Mouse (Mus musculus) fibroblast of lung, adult 2 months (primary cell): ENCODE measurements around the gene Timm8b.
"Not testable (repeated sequence)": the region's sequence is repeated elsewhere in the genome, so short reads cannot be mapped to it uniquely, and the experiment has no call there.

Experiments used
- DNase-seq: peaks from one replicate; pipeline ENCODE4 v3.0.0-alpha.2; 2011; ENCODE audit warnings: low read depth

Timm8b gene

GRCm38 (mm10) chr9:50602055-50602845 lies 1.5 kb upstream of the Timm8b start:
- DNase-seq, result no peak

- DNase-seq, result no peak
Measured at GRCm38 (mm10) chr9:50603998-50604324, 251 bp downstream of the Timm8b start.

DNA sequence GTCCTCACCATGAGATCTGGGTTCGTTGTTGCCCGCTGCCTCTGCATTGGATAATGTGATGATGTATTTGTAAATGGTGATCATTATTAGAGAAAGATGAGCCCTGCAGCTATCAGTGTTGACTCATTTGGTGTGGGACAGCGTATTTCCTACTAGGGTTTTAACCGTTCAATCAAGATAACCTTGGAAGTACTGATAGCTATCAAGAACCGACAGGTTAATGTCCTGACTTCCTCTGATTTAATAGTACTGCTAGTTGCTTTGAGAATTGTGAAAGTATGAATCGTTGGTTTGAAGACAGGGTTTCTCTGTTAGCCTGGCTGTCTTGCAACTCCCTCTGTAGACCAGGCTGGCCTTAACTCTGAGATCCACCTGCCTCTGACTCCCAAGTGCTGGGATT lies 628 bp downstream of the Timm8b start:
- no peak for DNase-seq

- no peak for DNase-seq
Measured at GRCm38 (mm10) chr9:50612115-50612514, 8.4 kb downstream of the Timm8b start.

GRCm38 (mm10) chr9:50616161-50616560 lies 12.5 kb downstream of the Timm8b start:
- DNase-seq, result no peak

DNA sequence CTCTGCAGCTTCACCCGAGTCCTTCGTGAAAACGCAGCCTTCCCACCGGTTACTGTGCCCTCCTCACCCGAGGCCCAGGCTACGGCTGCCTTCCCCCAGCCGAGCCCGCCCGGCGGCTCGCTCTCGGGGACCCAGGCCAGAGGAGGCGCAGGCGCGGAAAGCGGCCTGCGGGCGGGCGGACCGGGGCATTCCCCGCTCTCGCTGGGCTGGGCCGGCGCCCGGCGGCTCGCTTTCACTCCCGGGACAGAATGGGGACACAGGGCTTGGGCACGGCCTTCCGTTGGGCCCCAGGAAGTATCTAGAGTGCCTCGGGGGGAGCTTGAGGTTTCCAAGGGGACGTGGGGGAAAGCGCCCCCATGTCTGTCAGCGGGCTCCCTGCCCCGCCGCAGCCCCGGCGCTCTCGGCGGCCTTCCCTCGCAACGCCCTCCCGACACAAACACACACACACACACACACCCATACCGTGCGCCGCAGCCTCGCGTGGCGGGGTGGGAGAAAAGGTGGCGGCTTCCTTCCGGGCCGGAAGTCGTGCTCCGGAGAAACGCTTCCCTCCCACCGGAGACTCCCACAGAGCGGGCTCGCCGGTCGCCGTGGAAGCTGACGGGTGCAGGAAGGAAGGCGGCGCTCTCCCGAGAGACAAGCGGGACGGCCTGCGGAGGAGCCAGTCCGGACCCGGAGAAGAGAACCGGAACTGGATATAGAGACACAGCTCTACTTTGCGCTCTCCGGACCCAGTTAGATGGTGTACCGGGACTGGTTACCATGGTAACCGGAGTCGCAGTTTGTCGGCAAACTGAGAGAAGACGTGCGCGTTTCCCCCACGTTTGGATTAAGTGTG lies 13.3 kb downstream of the Timm8b start, which contains the start of the genes Pih1d2 and Nkapd1:
Gene Pih1d2, plus strand, starts transcription at position 556 of the 838 bp plus-strand sequence.
Gene Nkapd1, minus strand, starts transcription at position 699 of the 838 bp plus-strand sequence.
- peak; percentile 93 for DNase-seq

GRCm38 (mm10) chr9:50617794-50618330 lies 14.2 kb downstream of the Timm8b start:
- no peak for DNase-seq

DNA sequence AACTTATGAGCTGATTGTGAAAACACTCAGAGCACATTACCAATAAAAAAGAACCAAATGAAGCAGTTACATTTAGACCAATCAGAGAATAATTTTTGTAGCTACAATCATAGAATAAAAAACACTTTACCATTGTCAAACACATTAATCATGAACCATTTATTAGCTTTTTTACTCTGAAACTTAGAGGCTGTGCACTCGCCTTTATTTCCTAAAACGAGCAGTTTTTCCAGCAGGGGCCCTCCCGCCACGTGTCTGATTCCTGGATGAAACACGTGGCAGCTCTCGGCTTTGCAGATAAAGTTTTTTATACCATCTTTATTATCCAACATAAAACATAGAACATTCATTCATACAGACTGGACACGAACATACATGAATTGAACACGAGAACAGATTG lies 27.2 kb downstream of the Timm8b start:
- DNase-seq, result not testable (repeated sequence)

DNA sequence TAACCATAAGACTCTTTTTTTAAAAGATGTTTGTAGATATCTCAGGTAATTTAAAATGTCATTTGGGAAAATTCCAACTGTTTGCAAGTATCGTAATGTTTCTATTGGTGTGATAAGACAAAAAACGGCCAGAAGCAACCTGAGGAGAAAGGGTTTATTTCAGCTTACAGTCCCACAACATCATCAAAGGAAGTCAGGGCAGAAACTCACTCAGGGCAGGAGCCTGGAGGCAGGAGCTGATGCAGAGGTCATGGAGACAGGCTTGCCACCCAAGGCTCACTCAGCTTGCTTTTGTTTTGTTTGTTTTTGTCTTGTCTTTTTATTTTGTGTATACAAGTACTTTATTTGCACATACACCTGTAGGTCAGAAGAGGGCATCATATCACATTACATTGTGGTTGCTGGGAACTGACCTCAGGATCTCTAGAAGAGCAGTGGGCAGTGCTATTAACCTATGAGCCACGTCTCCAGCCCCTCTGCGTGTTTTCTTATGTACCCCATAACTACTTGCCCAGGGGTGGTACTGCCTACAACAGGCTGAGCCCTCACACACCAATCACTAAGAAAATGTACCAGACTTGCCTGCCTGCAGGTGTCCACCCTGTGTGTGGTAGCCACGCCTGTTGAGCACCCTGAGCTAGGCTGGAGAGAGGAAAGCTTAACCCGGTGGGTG lies 28.4 kb downstream of the Timm8b start:
- DNase-seq, result no peak

DNA sequence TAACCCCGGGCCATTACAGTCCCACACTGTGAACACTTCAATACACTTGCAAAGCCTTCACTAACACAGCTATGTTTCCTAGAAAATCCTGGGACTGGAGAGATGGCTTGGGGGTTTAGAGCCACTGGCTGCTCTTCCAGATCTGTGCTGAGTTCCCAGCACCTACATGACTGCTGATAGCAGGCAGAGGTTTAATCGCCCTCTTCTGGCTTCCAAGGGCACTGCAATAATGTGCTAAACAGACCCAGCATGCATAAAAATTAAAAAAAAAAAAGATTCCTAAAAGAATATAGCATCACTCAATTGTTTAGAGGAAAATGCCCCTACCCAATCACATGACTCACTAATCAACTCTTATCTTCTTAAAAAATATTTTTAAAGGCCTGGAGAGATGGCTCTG lies 29.3 kb downstream of the Timm8b start:
- no peak for DNase-seq

- no peak for DNase-seq
Measured at GRCm38 (mm10) chr9:50634270-50634669, 30.6 kb downstream of the Timm8b start.

GRCm38 (mm10) chr9:50646826-50647370 lies 43.2 kb downstream of the Timm8b start:
- DNase-seq, result no peak

GRCm38 (mm10) chr9:50650503-50650902 lies 46.8 kb downstream of the Timm8b start:
- no peak for DNase-seq
